Mouse (Mus musculus) ovary, postnatal 10 days (tissue): ENCODE measurements around the gene Ambp.

Experiments used
- DNase-seq: peaks from one replicate; pipeline ENCODE4 v3.0.0; 2022; ENCODE audit warnings: low spot score

Gene Ambp

GRCm38 (mm10) chr4:63154699-63155098 lies at the start of gene Ambp:
Gene Ambp, minus strand, starts transcription at chr4:63154799.
- DNase-seq = no peak

GRCm38 (mm10) chr4:63203874-63204273 lies 49.3 kb upstream of the Ambp start:
- DNase-seq = no peak

DNA sequence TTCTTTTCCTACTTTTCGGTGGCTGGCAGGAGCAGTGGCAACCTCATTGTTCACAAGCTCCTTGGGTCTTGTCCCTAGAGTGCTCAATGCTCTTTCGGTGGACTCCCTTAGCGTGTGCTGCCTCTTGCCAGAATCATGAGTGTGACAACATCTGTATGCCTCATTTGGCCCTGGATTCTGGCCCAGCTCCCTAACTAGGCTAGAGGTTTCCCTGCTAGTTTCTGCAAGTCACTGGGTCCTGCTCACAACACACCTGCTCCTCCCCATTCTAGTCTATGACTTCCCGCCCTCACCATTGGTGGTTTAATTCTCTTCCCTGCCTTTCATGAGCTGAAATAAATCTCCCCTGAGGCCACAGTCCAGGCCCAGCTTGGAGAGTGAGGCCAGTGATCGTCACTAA lies 44.8 kb upstream of the Ambp start:
- DNase-seq = no peak

DNA sequence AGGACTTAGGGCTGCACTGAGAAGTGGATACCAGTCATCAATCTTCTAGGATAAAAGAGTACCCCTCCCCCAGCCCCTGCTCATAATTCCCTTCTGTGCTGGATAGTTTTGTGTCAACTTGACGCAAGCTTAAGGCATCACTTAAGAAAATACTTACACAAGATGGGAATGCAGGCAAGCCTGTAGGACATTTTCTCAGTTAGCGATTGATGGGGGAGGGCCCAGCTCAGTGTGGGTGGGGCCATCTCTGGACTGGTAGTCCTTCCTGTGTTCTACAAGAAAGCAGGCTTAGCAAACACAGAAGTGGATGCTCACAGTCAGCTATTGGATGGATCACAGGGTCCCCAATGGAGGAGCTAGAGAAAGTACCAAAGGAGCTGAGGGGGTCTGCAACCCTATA lies 39.8 kb upstream of the Ambp start:
- no peak for DNase-seq

GRCm38 (mm10) chr4:63191641-63192040 lies 37.0 kb upstream of the Ambp start:
- DNase-seq = no peak

DNA sequence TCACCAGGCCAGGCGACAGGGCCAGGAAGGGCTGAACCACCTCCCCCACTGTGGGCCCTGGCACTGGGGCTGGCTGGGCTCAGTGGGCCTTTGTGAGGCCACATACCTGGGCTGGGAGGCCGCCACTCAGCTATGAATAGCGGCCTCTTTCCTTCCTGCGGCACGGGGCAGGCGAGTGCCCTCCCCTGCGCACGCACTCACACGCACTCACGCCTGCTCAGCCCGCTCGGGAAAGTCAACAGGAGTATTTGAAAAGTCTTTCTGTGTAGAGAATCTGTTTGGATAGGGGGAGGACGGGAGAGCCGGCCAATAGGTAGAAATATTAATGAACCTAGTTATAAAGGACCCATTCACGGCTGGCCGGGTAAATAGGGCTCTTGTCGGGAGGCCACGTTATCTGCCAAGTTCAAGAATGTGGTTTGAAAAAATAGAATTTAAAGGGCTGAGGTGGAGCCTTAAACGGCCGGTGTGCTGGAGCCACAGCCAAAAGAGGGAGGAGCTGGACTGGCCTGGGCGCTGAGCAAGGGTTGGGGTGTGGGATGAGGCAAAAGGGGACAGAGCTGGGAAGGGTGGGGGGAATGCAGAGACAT lies 31.8 kb upstream of the Ambp start:
- no peak for DNase-seq

GRCm38 (mm10) chr4:63181556-63181955 lies 27.0 kb upstream of the Ambp start:
- no peak for DNase-seq

- DNase-seq = no peak
These were observed 17.5 kb upstream of the Ambp start, which contains the start of gene Kif12 for GRCm38 (mm10) chr4:63171969-63172685. Gene Kif12, minus strand, starts transcription at chr4:63172131.

- no peak for DNase-seq
These were observed 16.5 kb upstream of the Ambp start for GRCm38 (mm10) chr4:63171122-63171521.

DNA sequence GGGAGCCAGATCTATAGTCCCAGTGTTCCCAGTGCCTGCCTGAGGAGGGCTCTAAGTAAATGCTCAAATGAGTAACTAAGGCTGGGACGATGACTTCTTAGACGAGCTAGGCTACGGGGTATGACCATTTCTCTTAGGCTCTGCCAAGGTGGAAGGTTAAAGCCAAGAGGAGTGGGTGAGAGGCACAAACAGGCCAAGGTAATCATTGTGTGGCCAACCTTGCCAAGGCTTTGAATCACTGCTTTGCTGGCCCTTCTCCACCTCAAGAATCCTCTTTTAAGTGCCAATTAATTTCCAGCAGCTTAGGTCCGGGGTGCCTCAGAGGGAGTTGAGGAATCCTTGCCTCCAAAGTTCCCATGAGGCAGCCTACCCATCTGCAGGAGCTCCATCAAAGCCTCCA lies 15.5 kb upstream of the Ambp start:
- DNase-seq = no peak

DNA sequence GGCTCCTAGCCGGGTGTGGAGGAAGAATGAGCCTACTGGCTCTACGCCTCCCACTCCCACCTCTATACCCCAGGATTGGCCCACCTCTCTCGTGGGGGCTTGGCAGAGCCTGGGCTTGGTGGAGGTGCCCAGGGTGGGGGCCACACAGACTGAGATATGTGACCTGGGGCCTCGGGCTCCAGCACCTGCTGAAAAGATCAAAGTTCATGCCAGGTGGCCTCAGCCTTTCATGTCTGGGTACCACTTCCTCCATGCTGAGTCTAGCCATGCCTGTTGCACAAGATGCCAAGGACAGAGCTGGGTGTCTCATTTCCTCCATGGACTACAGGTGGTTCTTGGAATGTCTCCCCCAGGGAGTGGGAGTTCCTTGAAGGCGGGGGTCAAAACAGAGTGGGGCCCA lies 11.7 kb upstream of the Ambp start:
- DNase-seq = no peak

GRCm38 (mm10) chr4:63165636-63166035 lies 11.0 kb upstream of the Ambp start:
- no peak for DNase-seq

- peak; percentile 65 for DNase-seq
These were observed 4.5 kb upstream of the Ambp start for GRCm38 (mm10) chr4:63158961-63159592.

DNA sequence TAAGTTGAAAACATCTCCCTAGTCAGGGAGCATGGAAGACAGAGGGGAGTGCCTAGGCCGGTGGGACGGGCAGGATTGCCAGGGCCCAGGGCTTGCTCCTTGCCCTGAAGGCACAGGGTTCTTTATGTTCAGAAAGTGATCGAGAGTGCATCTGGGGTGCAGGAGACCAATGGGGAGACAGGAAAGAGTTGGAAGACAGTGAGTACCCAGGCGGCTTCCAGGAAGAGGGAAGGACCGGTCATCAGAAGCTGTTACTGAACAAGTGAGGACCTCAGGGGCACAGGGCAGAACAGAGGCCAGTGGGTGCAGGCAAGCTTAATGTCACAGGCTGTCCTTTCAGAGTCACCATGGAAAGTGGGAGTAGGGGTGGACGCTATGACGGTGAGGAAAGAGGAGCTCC lies 3.6 kb upstream of the Ambp start:
- DNase-seq = no peak

GRCm38 (mm10) chr4:63156726-63157634 lies 2.4 kb upstream of the Ambp start:
- no peak for DNase-seq

- DNase-seq = no peak
These were observed 997 bp upstream of the Ambp start for GRCm38 (mm10) chr4:63155596-63155995.

DNA sequence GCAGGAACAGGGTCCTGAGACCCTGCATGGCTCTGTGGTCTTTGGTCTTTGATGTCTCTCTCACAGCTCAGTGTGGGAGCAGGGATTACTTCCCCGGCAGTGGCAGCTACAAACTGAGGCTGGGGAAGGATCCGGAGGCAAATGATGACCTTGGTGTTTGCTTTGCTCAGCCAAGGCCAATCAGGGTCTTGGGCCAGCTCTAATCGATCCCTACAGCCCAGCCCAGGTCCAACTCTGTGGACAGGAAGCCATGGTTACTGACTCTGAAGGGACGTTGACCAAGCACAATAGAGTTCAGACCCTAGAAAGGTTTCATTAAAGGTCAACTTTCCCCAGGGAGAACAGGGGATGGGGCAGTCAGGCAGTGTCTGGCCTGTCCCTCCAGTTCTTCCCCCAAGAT lies 571 bp downstream of the Ambp start:
- no peak for DNase-seq

DNA sequence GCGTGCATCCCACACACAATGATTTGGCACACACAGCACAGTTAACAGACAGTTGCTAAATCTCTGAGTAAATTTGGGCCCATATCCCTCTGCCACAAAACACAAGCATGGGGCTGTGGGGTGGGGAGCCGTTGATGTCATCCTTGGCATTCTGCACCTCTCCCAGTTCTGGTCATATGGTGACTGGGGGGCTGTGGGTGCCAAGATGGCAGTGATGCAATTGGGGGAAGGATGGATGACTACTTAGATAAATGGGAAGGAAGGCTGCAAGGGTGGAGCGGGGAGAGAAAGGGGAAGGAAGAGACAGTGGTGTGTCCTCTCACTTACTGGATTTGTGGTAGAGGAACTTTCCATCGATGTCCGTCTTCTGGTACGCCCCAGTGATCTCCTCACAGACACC lies 3.5 kb downstream of the Ambp start:
- DNase-seq = no peak

DNA sequence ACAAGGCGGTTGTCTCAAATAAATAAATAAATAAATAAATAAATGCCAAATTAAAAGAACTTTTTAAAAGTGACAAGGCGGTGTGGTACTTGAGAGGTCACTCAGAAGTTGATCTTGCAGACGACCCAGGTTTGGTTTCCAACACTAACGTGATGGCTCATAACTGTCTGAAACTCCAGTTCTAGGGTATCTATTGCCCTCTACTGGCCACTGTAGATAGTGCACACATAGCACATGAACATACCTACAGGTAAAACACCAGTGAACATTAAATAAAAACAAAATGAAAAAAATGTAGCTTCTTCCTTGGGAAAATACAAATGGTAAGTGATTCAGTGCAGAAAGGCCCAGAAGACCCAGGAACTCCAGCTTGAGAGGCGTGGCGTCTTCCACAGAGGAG lies 7.3 kb downstream of the Ambp start:
- DNase-seq = no peak

GRCm38 (mm10) chr4:63129891-63130624 lies 24.5 kb downstream of the Ambp start:
- DNase-seq = no peak

GRCm38 (mm10) chr4:63124861-63125466 lies 29.6 kb downstream of the Ambp start:
- no peak for DNase-seq
